Mouse (Mus musculus): ENCODE data around the gene Flrt3.

The Flrt3 gene

GRCm38 (mm10) chr2:140670963-140671702 lies at the start of gene Flrt3:
Gene Flrt3, minus strand, starts transcription at chr2:140671469.
- peak; percentile 89 for DNase-seq

GRCm38 (mm10) chr2:140717407-140717806 lies 46.1 kb upstream of the Flrt3 start:
- DNase-seq, result no peak

GRCm38 (mm10) chr2:140715822-140716221 lies 44.6 kb upstream of the Flrt3 start:
- DNase-seq, result no peak

GRCm38 (mm10) chr2:140707550-140707949 lies 36.3 kb upstream of the Flrt3 start:
- no peak for DNase-seq

GRCm38 (mm10) chr2:140705278-140705677 lies 34.0 kb upstream of the Flrt3 start:
- no peak for DNase-seq

DNA sequence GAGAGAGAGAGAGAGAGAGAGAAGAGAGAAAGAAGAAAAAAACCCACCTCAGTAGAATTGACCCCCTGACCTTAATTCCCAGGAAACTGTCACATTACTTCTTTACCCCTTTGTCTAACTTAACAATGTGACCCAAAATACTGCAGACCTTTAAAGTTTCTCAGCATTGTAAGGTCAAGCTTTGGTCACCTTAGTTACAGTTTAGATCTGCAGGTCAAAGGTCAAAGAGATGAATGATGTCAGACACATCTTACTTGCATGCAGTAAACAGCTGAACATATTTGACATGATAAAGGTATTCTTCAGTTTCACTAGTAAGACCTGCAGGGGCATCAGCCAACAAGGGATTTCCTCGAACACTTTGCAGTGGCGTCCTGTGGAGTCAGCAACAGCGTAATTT lies 32.9 kb upstream of the Flrt3 start:
- DNase-seq, result no peak

GRCm38 (mm10) chr2:140703377-140703776 lies 32.1 kb upstream of the Flrt3 start:
- no peak for DNase-seq

DNA sequence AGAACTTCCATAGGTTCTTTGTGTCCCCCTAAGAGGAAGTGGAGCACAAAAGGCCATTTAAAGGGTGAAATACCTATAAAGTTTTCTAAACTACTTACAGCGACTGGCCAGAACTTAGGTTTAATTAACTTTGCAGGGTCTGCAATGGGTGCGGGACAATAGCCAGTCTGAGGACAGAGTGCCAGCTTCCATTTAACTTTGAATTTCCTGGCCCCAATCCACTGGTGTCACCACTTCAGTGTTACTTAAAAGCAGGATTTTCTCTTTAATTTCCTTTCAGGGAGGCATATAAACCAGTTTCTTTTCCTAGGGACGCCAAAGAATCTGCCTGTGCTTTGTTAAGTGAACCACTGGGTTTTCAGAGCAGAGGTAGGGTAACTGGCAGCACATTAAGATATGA lies 27.3 kb upstream of the Flrt3 start:
- no peak for DNase-seq

DNA sequence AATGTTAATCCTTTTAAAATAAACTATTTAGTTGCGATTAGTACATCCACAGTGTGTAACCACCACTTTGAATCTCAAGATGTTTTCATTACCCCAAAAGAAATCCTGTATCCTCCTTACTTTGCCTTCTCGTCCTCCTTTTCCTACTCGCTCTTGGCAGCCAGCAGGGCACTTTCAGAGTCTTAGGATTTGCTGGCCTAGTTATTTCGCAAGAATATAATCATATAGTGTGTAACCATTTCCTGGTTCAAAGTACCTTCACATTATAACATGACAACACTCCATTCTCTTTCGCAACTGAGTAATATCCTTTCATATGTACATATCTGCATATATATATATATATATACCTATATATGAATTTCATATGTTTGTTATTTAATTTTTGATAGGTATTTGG lies 22.6 kb upstream of the Flrt3 start:
- no peak for DNase-seq

GRCm38 (mm10) chr2:140692461-140692860 lies 21.2 kb upstream of the Flrt3 start:
- no peak for DNase-seq

GRCm38 (mm10) chr2:140691403-140691802 lies 20.1 kb upstream of the Flrt3 start:
- DNase-seq, result no peak

GRCm38 (mm10) chr2:140690906-140691305 lies 19.6 kb upstream of the Flrt3 start:
- DNase-seq, result no peak

GRCm38 (mm10) chr2:140676728-140677127 lies 5.5 kb upstream of the Flrt3 start:
- no peak for DNase-seq

GRCm38 (mm10) chr2:140673466-140673865 lies 2.2 kb upstream of the Flrt3 start:
- no peak for DNase-seq

GRCm38 (mm10) chr2:140670457-140670856 lies 812 bp downstream of the Flrt3 start:
- DNase-seq, result peak; percentile 74

GRCm38 (mm10) chr2:140669786-140670185 lies 1.5 kb downstream of the Flrt3 start:
- DNase-seq, result no peak

GRCm38 (mm10) chr2:140669081-140669480 lies 2.2 kb downstream of the Flrt3 start:
- DNase-seq, result no peak

DNA sequence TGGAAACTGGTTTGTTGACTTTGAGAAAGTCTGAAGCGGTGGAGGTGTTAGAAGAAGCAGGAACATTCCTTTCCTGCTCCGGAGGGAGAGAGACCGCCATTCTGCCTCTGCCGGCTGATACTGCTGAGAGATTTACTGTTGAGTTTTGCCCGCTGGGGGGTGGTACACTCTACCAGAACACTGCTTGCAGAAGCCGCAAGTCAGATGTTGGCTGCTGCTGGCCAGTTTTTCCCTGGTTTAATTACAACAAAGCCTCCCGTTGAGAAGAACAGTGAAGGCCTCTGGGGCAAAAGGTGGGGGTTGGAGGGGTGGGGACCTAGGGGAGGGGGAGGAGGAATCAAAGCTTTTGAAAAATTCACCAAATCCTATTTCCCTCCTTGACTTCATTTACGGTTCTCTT lies 3.0 kb downstream of the Flrt3 start:
- DNase-seq, result peak; percentile 73

DNA sequence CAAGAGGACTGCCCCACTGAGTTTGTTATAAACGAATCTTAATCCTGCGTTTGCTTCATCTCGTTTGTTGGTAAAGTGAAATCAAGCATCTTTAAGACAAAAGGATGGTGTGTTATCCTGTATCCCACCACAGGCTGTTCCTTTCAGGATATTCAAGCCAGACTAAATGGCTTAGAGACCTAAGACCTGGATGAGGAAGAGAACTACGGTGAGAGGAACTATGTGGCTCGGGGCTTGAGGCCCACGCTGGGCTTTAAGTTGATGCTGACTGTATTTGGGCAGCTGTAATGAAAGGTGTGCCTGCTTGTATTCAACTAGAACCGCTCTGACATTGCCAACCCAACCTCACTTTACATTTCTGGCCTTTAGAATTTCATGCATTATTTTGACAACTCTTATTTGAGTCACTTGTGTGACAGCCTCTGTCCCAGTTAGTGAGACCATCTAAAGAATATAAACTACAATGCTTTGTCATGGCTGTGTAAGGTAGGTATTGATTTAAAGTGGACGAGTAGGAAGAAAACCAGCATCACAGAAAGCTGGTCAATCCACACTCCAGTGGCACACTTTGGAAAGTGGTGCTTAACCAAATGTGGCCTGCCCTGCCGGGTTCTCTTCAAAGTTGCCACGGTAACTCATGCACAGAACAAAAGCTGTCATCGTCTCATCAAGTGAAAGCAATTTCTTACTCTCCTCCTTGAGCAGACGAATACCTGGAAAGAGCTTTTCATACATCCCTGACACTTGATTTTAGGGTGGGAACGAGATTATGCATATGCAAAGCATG lies 3.8 kb downstream of the Flrt3 start:
- DNase-seq, result no peak

DNA sequence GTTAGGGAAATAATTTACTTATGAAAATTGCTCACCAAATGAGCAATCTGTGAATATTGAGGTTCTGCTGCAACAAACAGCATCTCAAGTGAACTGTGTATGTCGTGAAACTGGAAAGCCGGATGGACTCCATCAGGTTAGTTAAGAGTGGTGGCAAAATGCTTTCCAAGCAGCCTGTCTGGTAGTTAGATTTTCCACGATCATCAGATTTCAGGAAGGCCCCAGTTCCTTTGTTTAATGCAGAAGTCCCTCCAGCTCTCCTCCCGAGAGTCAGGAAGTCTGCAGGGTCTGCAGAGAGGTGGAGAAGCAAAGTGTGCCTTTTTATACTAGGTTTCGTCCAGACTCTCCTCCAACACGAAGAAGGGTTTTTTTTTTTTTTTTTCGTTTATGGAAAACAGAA lies 4.4 kb downstream of the Flrt3 start:
- no peak for DNase-seq

GRCm38 (mm10) chr2:140664381-140664780 lies 6.9 kb downstream of the Flrt3 start:
- DNase-seq, result no peak

- DNase-seq, result no peak
These were observed 8.6 kb downstream of the Flrt3 start for GRCm38 (mm10) chr2:140662673-140663072.

GRCm38 (mm10) chr2:140653978-140654377 lies 17.3 kb downstream of the Flrt3 start:
- no peak for DNase-seq

DNA sequence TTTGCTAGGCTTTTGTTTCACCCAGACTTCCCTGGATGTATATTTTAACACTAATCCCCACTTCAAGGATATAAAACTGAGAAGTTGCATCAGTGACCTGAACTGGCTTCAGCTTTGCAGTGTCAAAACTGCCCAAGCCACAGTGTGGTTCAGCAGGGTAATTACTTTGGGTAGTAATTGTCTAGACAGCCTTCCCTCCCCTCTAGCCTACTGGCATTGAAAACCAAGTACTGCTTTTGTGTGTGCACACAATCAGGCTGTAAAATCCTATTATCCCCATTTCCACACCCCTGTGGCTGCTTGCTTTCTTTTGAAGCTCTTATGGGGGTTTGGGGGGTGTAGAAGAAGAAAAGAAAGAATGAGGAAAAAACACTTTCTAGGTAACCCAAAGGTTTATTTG lies 17.8 kb downstream of the Flrt3 start:
- DNase-seq, result no peak

Data from right cerebral cortex, postnatal 25 days (tissue).